Mouse (Mus musculus): ENCODE measurements around the gene Nfix.
"Not testable (repeated sequence)": the region's sequence is repeated elsewhere in the genome, so short reads cannot be mapped to it uniquely, and the experiment has no call there.

The Nfix gene

DNA sequence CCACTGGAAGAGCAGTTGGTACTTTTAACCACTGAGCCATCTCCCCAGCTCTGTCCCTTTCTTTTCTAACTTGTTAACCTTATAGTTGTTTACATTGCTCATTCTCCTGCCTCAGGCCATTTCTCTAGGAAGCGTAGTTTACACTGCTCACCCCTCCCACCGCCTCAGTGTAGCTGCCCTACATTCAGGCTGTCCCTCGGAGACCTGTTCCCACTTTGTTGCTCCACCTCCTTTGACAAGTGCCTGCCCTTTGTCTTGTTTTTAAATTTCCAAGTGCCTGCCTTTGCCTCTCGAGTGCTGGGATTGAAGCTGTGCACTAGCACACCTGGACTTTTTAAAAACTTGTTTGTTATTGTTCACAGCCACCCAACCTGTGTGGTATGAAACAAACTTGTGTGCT lies 106.8 kb downstream of the Nfix start:
- peak; percentile 44 for DNase-seq

GRCm38 (mm10) chr8:84689091-84689915 lies 110.8 kb downstream of the Nfix start:
- DNase-seq, result peak; percentile 97

- DNase-seq, result peak; percentile 91
Measured at GRCm38 (mm10) chr8:84687705-84688100, 112.4 kb downstream of the Nfix start, which contains the start of gene Nacc1. Gene Nacc1 (minus strand): TSS chr8:84687862.

- DNase-seq, result no peak
Measured at GRCm38 (mm10) chr8:84687003-84687704, 113.0 kb downstream of the Nfix start.

DNA sequence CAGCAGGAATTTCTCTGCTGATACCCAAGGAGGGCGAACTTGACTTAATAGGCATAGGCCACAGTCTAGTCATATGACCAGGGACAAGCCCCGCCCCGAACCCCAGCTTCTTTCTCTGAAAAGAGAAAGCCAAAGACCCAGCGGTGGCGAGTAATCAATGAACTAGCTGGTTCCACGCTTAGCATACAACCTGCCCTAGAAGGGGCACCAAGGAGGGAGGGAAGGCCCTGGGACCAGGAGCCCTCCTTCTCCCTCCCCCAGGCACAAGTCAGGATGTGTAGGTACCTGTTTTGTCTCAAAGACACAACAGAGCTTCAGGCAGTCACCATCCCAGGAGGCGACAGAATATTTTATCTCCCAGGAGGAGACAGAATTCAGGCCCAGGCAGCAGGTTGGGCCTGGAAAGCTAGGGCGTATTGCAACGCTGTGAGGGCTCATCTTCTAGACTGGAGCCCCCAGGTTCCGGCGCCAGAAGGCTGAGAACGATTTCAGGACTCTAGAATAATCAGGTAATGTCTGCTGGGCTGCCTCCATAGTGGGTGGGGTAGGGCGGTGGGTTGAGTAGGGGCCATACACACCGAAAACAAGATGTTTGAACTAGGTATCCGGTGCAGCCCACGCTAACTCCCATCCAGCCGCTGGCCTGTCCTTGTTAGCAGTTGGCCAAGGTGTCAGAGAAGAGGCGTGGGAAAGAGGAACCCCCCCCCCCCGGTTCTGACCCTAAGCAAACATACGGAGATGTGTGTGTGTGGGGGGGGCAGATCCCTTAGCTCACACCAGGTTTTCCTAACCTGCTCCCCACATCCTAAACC lies 113.7 kb downstream of the Nfix start, which contains the start of gene Trmt1:
TSS of gene Trmt1 (plus strand) at position 117 of the 812 bp plus-strand sequence.
- DNase-seq, result peak; percentile 71

- no peak for DNase-seq
Measured at GRCm38 (mm10) chr8:84684537-84684936, 115.6 kb downstream of the Nfix start.

- no peak for DNase-seq
Measured at GRCm38 (mm10) chr8:84682257-84682656, 117.9 kb downstream of the Nfix start.

DNA sequence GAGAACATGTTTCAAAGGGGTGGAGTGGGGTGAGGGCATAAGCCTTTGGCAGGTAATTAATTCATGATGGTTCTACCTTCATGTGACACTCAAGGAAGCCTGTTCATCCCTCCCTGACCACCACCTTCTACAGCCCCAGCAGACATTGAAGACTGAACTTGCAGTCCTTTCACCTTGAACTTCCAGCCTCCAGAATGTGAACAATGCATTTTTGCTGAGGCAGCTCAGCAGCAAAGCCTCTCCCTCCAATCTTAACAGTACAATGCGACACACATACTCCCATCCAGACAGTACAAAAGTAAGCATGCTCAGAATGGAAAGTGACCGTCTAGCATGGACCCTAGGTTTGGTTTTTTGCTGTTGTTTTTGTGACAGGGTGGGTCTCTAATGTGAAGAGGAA lies 118.7 kb downstream of the Nfix start:
- no peak for DNase-seq

DNA sequence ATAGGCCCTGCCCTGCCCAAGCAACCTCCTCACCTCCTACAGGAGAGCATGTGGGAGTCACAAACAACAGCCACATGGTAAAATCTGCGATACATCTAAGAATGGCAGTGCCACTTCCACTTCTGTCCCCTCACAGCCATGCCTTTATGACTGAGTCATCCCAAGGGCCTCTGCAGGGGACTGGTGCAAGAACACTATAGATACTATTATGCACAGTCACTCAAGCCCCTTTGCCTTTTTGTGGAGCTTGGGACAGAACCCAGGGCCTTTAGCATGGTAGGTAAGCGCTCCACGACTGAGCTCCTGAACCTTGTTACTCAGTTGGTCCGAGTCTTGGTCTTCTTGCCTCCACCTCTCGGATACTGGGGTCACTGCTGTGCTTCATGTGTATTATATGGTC lies 122.8 kb downstream of the Nfix start:
- no peak for DNase-seq

DNA sequence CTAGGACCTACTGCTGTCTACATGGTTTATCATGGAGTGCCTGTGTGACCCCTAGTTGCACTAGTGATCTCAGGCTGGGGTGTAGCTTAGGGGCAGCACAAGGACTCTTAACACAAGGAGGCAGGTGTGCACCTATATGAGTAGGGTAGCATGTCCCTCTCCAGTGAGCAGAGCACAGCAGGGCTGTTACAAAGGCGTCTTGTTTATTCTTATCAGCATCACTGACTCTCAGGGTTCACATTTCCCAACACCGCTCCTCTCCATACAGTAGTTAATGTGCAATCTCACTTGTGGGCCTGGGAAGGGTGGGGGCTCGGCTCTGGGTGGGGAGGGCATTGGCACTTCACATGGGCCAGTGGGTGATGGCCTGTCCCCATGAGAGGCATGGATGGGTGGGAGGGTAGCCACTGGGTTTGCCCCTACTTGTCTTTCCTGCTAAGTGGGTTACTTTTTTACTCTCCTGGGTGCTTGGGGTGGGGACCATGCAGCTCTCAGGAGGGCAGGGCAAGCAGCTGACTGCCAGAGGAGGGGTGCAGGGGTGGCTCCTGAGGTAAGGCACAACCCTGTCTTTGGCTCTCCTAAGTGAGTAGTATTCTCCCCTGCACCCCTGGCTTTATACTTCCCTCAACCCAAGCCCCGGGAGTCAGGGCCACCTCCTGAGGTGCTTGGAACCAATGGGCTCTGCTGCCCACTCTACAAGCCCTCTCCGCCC lies 129.7 kb downstream of the Nfix start:
- DNase-seq, result not testable (repeated sequence)

GRCm38 (mm10) chr8:84668731-84669485 lies 131.2 kb downstream of the Nfix start:
- DNase-seq, result no peak

- no peak for DNase-seq
Measured at GRCm38 (mm10) chr8:84668081-84668480, 132.1 kb downstream of the Nfix start.

- DNase-seq, result no peak
Measured at GRCm38 (mm10) chr8:84665385-84665893, 134.7 kb downstream of the Nfix start.

DNA sequence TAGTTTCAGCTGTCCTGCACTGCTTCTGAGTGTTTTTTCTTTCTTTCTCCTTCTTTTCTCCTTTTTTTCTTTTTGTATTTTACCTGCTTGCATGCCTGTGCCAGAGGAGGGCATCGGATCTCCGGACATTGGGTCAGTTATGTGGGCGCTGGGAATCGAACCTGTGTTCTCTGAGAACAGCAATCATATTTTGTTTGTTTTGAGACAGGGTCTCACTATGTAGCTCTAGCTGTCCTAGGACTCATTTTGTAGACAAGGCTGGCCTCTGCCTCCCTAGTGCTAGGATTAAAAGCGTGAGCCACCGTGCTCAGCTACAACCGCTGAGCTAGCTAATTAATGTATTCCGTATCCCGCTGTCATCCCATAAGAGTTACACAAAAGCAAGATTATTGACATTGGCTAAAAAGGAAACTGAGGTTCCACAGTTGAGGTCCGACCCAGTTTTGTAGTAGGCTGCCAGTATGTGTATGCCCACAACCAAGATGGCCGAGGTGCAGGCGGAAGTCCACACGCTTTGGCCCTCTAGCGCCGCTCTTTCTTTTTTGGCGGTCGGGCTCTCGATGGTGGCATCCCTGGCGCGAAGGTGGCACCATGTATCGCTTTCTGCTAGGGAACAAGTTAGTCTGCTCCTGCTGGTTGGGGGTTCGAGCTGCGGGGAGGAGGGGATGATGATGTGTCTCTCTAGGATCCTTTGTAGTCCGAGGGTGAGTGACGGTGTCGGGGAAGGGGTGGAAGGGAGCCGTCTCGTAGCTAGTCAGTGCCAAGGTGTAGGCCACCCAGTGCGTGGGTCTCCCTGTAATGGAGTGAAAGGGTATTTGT lies 135.4 kb downstream of the Nfix start:
- peak; percentile 90 for DNase-seq

- DNase-seq, result peak; percentile 99
Measured at GRCm38 (mm10) chr8:84663483-84664327, 136.4 kb downstream of the Nfix start.

DNA sequence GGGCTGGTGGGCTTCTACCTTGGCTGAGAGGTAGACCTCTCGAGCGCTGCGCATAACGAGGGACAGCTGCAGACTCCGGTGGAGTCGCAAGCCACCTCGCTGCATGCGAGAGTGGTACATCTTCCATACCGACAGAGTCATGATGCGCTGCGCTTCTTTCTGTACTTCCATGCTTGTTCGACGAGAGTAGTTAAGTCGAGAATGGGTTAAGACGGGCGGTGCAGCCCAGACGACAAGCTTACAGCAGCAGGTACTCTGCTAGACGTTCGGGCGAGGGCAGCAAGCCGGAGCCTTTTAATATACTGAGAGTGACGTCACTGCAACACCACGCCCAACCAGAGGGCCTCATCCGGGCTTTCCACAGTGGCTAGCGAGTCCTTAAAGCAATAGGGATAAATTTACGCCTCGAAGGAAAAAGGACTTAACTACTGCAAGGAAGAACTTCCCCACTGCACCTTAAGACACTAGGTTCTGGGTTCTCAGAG lies 137.5 kb downstream of the Nfix start, which contains the start of gene Ier2:
TSS of gene Ier2 (minus strand) at position 272 of the 485 bp plus-strand sequence.
- DNase-seq, result peak; percentile 98

DNA sequence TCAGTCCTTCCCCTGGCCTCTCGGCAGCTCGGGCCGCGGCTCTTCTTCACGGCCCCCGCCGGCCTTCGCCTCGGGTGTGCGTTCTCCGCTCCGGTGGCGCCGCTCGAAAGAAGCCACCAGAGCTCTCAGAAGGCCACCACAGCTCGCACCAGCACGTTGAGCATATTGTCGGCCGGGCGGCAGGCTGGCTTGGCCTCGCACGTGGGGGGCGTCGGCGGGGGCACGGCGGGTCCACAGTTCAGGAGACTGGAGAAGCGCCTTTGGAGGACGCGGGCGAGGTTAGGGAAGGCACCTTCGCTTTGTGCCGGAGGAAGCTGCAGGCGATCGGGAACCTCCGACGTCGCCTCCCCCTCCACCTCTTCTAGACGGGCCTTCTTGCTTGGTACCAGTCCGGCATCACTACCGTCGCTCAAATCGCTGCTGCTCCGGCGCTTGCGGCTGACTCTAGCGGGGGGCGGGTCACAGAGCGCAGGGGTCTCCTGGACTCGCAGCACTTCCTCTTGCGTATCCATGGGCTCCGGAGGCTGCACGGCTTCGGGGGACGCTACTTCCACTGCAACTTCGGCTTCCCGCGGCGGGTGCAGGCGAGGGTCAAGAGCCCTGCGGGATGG lies 138.1 kb downstream of the Nfix start:
- peak; percentile 35 for DNase-seq

DNA sequence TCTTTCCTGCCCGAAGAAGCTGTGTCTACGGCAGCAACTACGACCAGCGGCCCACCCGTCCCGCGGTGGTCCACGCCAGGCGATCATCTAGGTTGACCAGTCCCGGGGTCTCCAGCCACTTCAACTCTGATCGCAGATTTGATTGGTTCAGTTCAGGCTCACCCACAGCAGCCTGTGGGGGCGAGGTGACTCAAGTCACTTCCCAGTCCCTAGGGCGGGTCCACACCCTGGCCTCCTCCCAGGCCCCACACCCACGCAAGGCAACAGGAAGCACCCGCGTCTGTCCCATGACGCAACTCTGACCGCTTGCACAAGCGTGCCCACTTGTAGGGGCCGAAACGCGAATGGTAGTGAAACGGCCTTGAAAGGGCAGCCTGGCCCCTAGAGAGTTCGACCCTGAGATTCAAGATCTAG lies 138.7 kb downstream of the Nfix start:
- DNase-seq, result peak; percentile 98
